Mouse (Mus musculus) olfactory bulb, adult 2 months (tissue): ENCODE data around the gene Ribc1. TPM values are rescaled to one million over a fixed set of nuclear protein-coding genes. Genes with fewer than 3 reads are reported as not detected.

Source experiments
- H3K27ac ChIP-seq: fragments of 200-500 bp; 2 replicates; pipeline ENCODE4 v1.5.1; 2012; ENCODE audit warnings: low read depth, low read length; ENCODE audit not compliant: insufficient read depth
- H3K4me1 ChIP-seq: fragments of 200-500 bp; 2 replicates; pipeline ENCODE4 v1.6.1; 2012; ENCODE audit warnings: low read length; ENCODE audit not compliant: control insufficient read depth, insufficient read depth
- H3K4me3 ChIP-seq: fragments of 200-500 bp; 2 replicates; pipeline ENCODE4 v1.5.1; 2012; ENCODE audit warnings: mild to moderate bottlenecking, low read depth, low read length, moderate library complexity; ENCODE audit not compliant: insufficient read depth
- CTCF ChIP-seq: fragments of 200-500 bp; IDR thresholded peaks from 2 replicates; pipeline ENCODE4 v1.5.1; 2012; ENCODE audit warnings: low read depth, mild to moderate bottlenecking, low read length, moderate library complexity; ENCODE audit not compliant: insufficient read depth
- POLR2A ChIP-seq: fragments of 200-500 bp; IDR thresholded peaks from 2 replicates; pipeline ENCODE4 v1.6.1; 2012; ENCODE audit warnings: mild to moderate bottlenecking, low read depth, low read length, moderate library complexity; ENCODE audit not compliant: insufficient read depth
- WGBS: fragments of 180-500 bp; shearing (Covaris S2); methylation state at CpG from one replicate; pipeline ENCODE4 v1.1.7; 2018; 5-methylcytosine and 5-hydroxymethylcytosine counted together
- polyA plus RNA-seq: library from polyadenylated mRNA; stranded (reverse); fragments of >200 nt; gene quantifications from 2 replicates; pipeline ENCODE4 v1.2.4, GENCODE M21; 2012; ENCODE audit warnings: low replicate concordance; ENCODE audit not compliant: missing spikeins, insufficient read depth, insufficient read length

The Ribc1 gene
- polyA plus RNA-seq, 1 experiment = not detected

GRCm38 (mm10) chrX:152007863-152008262 lies 8.2 kb downstream of the Ribc1 start:
- no peak overlapping the region for H3K4me3 ChIP-seq
- H3K27ac ChIP-seq = no peak overlapping the region
- TF ChIP-seq CTCF (no peak), POLR2A (no peak)
- H3K4me1 ChIP-seq = no peaks in the 10 kb centered on the region
- 78% methylated on average over 1 of the region's 1 CpGs for WGBS

- H3K4me3 ChIP-seq = no peak overlapping the region
- WGBS = 32% methylated on average over 2 of the region's 2 CpGs
- TF ChIP-seq POLR2A = no peak
- no peak for TF ChIP-seq CTCF
- H3K27ac ChIP-seq = no peak overlapping the region
- no peaks in the 10 kb centered on the region for H3K4me1 ChIP-seq
Measured at GRCm38 (mm10) chrX:152002865-152003264, 13.2 kb downstream of the Ribc1 start.

GRCm38 (mm10) chrX:152001737-152002710 lies 14.1 kb downstream of the Ribc1 start, which contains the start of gene Hsd17b10:
TSS of gene Hsd17b10 (plus strand) at chrX:152001845.
- Histone ChIP-seq H3K4me3 (peak within 1 kb of the TSS; percentile 65), H3K27ac (no peak within 1 kb of the TSS), H3K4me1 (no peaks in the 10 kb centered on the region)
- WGBS = 12% methylated on average over 39 of the region's 41 CpGs
- TF ChIP-seq POLR2A (peak; percentile 53; the same call in 1 of the 2 replicates), CTCF (no peak)

GRCm38 (mm10) chrX:152001182-152001684 lies 14.9 kb downstream of the Ribc1 start:
- WGBS = 35% methylated on average over 9 of the region's 9 CpGs
- no peaks in the 10 kb centered on the region for H3K4me1 ChIP-seq
- no peak overlapping the region for H3K27ac ChIP-seq
- TF ChIP-seq POLR2A (no peak), CTCF (no peak)
- H3K4me3 ChIP-seq = peak overlapping the region; percentile 65; the same call in 1 of the 2 replicates

- 58% methylated on average over 4 of the region's 4 CpGs for WGBS
- no peak overlapping the region for H3K27ac ChIP-seq
- no peak overlapping the region for H3K4me3 ChIP-seq
- TF ChIP-seq POLR2A (no peak), CTCF (no peak)
- H3K4me1 ChIP-seq = no peaks in the 10 kb centered on the region
Measured at GRCm38 (mm10) chrX:151999006-151999710, 16.9 kb downstream of the Ribc1 start.

Other genes with a start within 250 kb of the Ribc1 start
- 386 and 574 TPM in 2 replicates for gene Huwe1, start 215.5 kb downstream of the Ribc1 start, polyA plus RNA-seq
- not detected in 2 replicates for gene Hsd17b10, start 14.4 kb downstream of the Ribc1 start, polyA plus RNA-seq
- gene Smc1a, start 133 bp upstream of the Ribc1 start, polyA plus RNA-seq = 161 TPM in 1 of 2 replicates, not detected in the other
- gene Iqsec2, start 128.0 kb upstream of the Ribc1 start, polyA plus RNA-seq = not detected in 2 replicates
- gene Kdm5c, start 216.7 kb upstream of the Ribc1 start, polyA plus RNA-seq = not detected in 2 replicates